Comparison of ENCODE assay signal across 14 mouse cellular contexts in genomic region chr11:74385674-74386073, GRCm38 (mm10). TPM values are rescaled to one million over a fixed set of nuclear protein-coding genes. Genes with fewer than 3 reads are reported as not detected.
DNase-seq lines count a peak whose midpoint lies in the region; ATAC-seq and TF ChIP-seq lines count a peak whose summit lies in the region.
"Had no signal": no experiment of that assay in that cellular context is flagged by ENCODE, and none has a peak within 500 bp of the region (broad histone marks: within the 10 kb centered on the region; RNA-seq: fewer than 3 reads in every experiment).

No protein-coding gene starts in this region.

- 0 out of 2 replicates have a peak, but pooled peaks cover 9% of the 10 kb centered on the region for H3K36me3 ChIP-seq in forebrain, postnatal 0 days (ENCODE audit: insufficient read depth)
- 0 out of 2 replicates have a peak, but pooled peaks cover 2% of the 10 kb centered on the region for H3K36me3 ChIP-seq in forebrain, embryonic 16.5 days (ENCODE audit: control insufficient read depth, insufficient read depth)
- no peaks in the 10 kb centered on the region for H3K36me3 ChIP-seq in kidney, embryonic 14.5 days (ENCODE audit: control insufficient read depth, insufficient read depth, low read length)
- no peaks in the 10 kb centered on the region for H3K36me3 ChIP-seq in intestine, embryonic 16.5 days (ENCODE audit: control insufficient read depth, insufficient read depth, low read length)
- H3K36me3 ChIP-seq: liver, embryonic 13.5 days had no signal

- no peak overlapping the region for H3K9ac ChIP-seq in forebrain, postnatal 0 days
- H3K9ac ChIP-seq in forebrain, embryonic 16.5 days (replicated peaks; ENCODE audit: low read depth, low read length): no peak overlapping the region
- no peak overlapping the region for H3K9ac ChIP-seq in kidney, embryonic 14.5 days (ENCODE audit: low read depth, low read length)
- H3K9ac ChIP-seq in intestine, embryonic 16.5 days (ENCODE audit: low read depth, low read length): no peak overlapping the region
- H3K9ac ChIP-seq: liver, embryonic 13.5 days had no signal

- ATAC-seq in forebrain, postnatal 0 days: peak; percentile 14; the same call in 1 of the 2 replicates
- ATAC-seq in forebrain, embryonic 16.5 days: no peak
- no peak for ATAC-seq in kidney, embryonic 14.5 days (ENCODE audit: low FRiP score, low TSS enrichment)
- no peak for ATAC-seq in intestine, embryonic 16.5 days

- no peaks in the 10 kb centered on the region for H3K27me3 ChIP-seq in forebrain, postnatal 0 days (ENCODE audit: insufficient read depth, low read length)
- no peaks in the 10 kb centered on the region for H3K27me3 ChIP-seq in forebrain, embryonic 16.5 days (replicated peaks; ENCODE audit: control insufficient read depth, insufficient read depth, low read length)
- no peaks in the 10 kb centered on the region for H3K27me3 ChIP-seq in kidney, embryonic 14.5 days (ENCODE audit: control insufficient read depth, insufficient read depth, low read length)
- no peaks in the 10 kb centered on the region for H3K27me3 ChIP-seq in intestine, embryonic 16.5 days (replicated peaks; ENCODE audit: control insufficient read depth, insufficient read depth, low read length)
- H3K27me3 ChIP-seq: liver, embryonic 13.5 days had no signal

- intact Hi-C loops in heart, postnatal 36 days (cut with DNase I): no loop called here

- no peaks in the 10 kb centered on the region for H3K4me1 ChIP-seq in forebrain, postnatal 0 days (ENCODE audit: insufficient read depth)
- H3K4me1 ChIP-seq in forebrain, embryonic 16.5 days (replicated peaks; ENCODE audit: control insufficient read depth, insufficient read depth, low read length): no peaks in the 10 kb centered on the region
- no peaks in the 10 kb centered on the region for H3K4me1 ChIP-seq in kidney, embryonic 14.5 days (ENCODE audit: control insufficient read depth, insufficient read depth, low read length)
- no peaks in the 10 kb centered on the region for H3K4me1 ChIP-seq in intestine, embryonic 16.5 days (ENCODE audit: control insufficient read depth, insufficient read depth, low read length)
- H3K4me1 ChIP-seq: liver, embryonic 13.5 days had no signal

- no peak overlapping the region for H3K27ac ChIP-seq in forebrain, postnatal 0 days (ENCODE audit: low read depth, low read length)
- no peak overlapping the region for H3K27ac ChIP-seq in forebrain, embryonic 16.5 days (ENCODE audit: low read length)
- no peak overlapping the region for H3K27ac ChIP-seq in kidney, embryonic 14.5 days (ENCODE audit: low read depth, low read length)
- no peak overlapping the region for H3K27ac ChIP-seq in intestine, embryonic 16.5 days (ENCODE audit: low read length)
- H3K27ac ChIP-seq: kidney, postnatal 0 days; left cerebral cortex, adult 2 months; liver, embryonic 13.5 days had no signal

- 61% methylated on average over 9 of the region's 9 CpGs for WGBS in forebrain, postnatal 0 days
- 72% methylated on average over 9 of the region's 9 CpGs for WGBS in forebrain, embryonic 16.5 days
- 55% methylated on average over 9 of the region's 9 CpGs for WGBS in kidney, embryonic 14.5 days
- 64% methylated on average over 9 of the region's 9 CpGs for WGBS in intestine, embryonic 16.5 days

- H3K4me3 ChIP-seq in forebrain, postnatal 0 days (ENCODE audit: low read depth, low read length): no peak overlapping the region
- no peak overlapping the region for H3K4me3 ChIP-seq in forebrain, embryonic 16.5 days (replicated peaks; ENCODE audit: low read length)
- H3K4me3 ChIP-seq in kidney, embryonic 14.5 days (ENCODE audit: low read length): no peak overlapping the region
- no peak overlapping the region for H3K4me3 ChIP-seq in intestine, embryonic 16.5 days (ENCODE audit: low read length)
- H3K4me3 ChIP-seq: left cerebral cortex, adult 2 months; liver, embryonic 13.5 days had no signal

- DNase-seq in forebrain, postnatal 0 days: no peak
- DNase-seq in kidney, adult 8-10 months: peak; percentile 27 to 28
- peak; percentile 64 for DNase-seq in adrenal gland, postnatal 14 days
- peak; percentile 29 to 32 for DNase-seq in heart, postnatal 36 days
- DNase-seq in adipocyte (ENCODE audit: low spot score): no peak
- DNase-seq: B cell, adult 2 months; liver, embryonic 13.5 days had no signal

- TF ChIP-seq CTCF in forebrain, postnatal 0 days (IDR thresholded peaks at IDR 0.05; ENCODE audit: low read depth): no peak

- H3K9me3 ChIP-seq in forebrain, postnatal 0 days (ENCODE audit: low read length): no peaks in the 10 kb centered on the region
- no peaks in the 10 kb centered on the region for H3K9me3 ChIP-seq in forebrain, embryonic 16.5 days (ENCODE audit: control insufficient read depth, low read length)
- no peaks in the 10 kb centered on the region for H3K9me3 ChIP-seq in kidney, embryonic 14.5 days (ENCODE audit: control insufficient read depth, low read length)
- no peaks in the 10 kb centered on the region for H3K9me3 ChIP-seq in intestine, embryonic 16.5 days (ENCODE audit: control insufficient read depth, low read length)
- H3K9me3 ChIP-seq: G1E; liver, embryonic 13.5 days had no signal

- no peak overlapping the region for H3K4me2 ChIP-seq in forebrain, postnatal 0 days (ENCODE audit: low read depth)
- no peak overlapping the region for H3K4me2 ChIP-seq in forebrain, embryonic 16.5 days (ENCODE audit: low read length)
- H3K4me2 ChIP-seq in kidney, embryonic 14.5 days (replicated peaks; ENCODE audit: low read depth, low read length): no peak overlapping the region
- H3K4me2 ChIP-seq in intestine, embryonic 16.5 days (ENCODE audit: low read depth, low read length): no peak overlapping the region
- H3K4me2 ChIP-seq: liver, embryonic 13.5 days had no signal

RNA-seq across cellular contexts. Expression of gene Olfr412, which starts 23.8 kb away (rescaled TPM):
- total RNA-seq in forebrain, postnatal 0 days (2014; rRNA removed): not detected in 2 replicates
- polyA plus RNA-seq in forebrain, postnatal 0 days (2015; fragmentation: Nextera tagmentation; extraction: Ambion mirVana): not detected in 2 replicates
- not detected in 2 replicates for polyA plus RNA-seq in forebrain, embryonic 16.5 days (2015; fragmentation: Nextera tagmentation; extraction: Ambion mirVana)
- not detected in 2 replicates for polyA plus RNA-seq in kidney, embryonic 14.5 days (2014; fragmentation: Nextera tagmentation; extraction: Ambion mirVana)
- total RNA-seq in adrenal gland, postnatal 14 days (2021): not detected in 2 replicates
- not detected for total RNA-seq in heart, postnatal 36 days (2021)
- not detected in 2 replicates for polyA plus RNA-seq in intestine, embryonic 16.5 days (2015; fragmentation: Nextera tagmentation; extraction: Ambion mirVana)
- total RNA-seq: granulocyte monocyte progenitor cell, adult 5-6 weeks; left cerebral cortex, adult 2 months had no signal
- polyA plus RNA-seq: G1E; kidney, postnatal 0 days; liver, embryonic 13.5 days had no signal

RNA-seq across cellular contexts. Expression of gene Olfr411, which starts 33.2 kb away (rescaled TPM):
- total RNA-seq in forebrain, postnatal 0 days (2014; rRNA removed): not detected in 2 replicates
- polyA plus RNA-seq in forebrain, postnatal 0 days (2015; fragmentation: Nextera tagmentation; extraction: Ambion mirVana): not detected in 2 replicates
- not detected in 2 replicates for polyA plus RNA-seq in forebrain, embryonic 16.5 days (2015; fragmentation: Nextera tagmentation; extraction: Ambion mirVana)
- not detected in 2 replicates for polyA plus RNA-seq in kidney, embryonic 14.5 days (2014; fragmentation: Nextera tagmentation; extraction: Ambion mirVana)
- total RNA-seq in adrenal gland, postnatal 14 days (2021): not detected in 2 replicates
- total RNA-seq in heart, postnatal 36 days (2021): not detected
- polyA plus RNA-seq in intestine, embryonic 16.5 days (2015; fragmentation: Nextera tagmentation; extraction: Ambion mirVana): not detected in 2 replicates
- total RNA-seq: granulocyte monocyte progenitor cell, adult 5-6 weeks; left cerebral cortex, adult 2 months had no signal
- polyA plus RNA-seq: G1E; kidney, postnatal 0 days; liver, embryonic 13.5 days had no signal

RNA-seq across cellular contexts. Expression of gene Olfr410, which starts 47.8 kb away (rescaled TPM):
- total RNA-seq in forebrain, postnatal 0 days (2014; rRNA removed): not detected in 2 replicates
- not detected in 2 replicates for polyA plus RNA-seq in forebrain, postnatal 0 days (2015; fragmentation: Nextera tagmentation; extraction: Ambion mirVana)
- polyA plus RNA-seq in forebrain, embryonic 16.5 days (2015; fragmentation: Nextera tagmentation; extraction: Ambion mirVana): not detected in 2 replicates
- not detected in 2 replicates for polyA plus RNA-seq in kidney, embryonic 14.5 days (2014; fragmentation: Nextera tagmentation; extraction: Ambion mirVana)
- total RNA-seq in adrenal gland, postnatal 14 days (2021): not detected in 2 replicates
- not detected for total RNA-seq in heart, postnatal 36 days (2021)
- polyA plus RNA-seq in intestine, embryonic 16.5 days (2015; fragmentation: Nextera tagmentation; extraction: Ambion mirVana): not detected in 2 replicates
- total RNA-seq: granulocyte monocyte progenitor cell, adult 5-6 weeks; left cerebral cortex, adult 2 months had no signal
- polyA plus RNA-seq: G1E; kidney, postnatal 0 days; liver, embryonic 13.5 days had no signal

Comparison
In these comparisons a context has a peak if more than half of its experiments do, and no peak if none do; other contexts are left out.
1. DNase-seq: peak in kidney, adult 8-10 months (2 of 2), adrenal gland, postnatal 14 days (single experiment) and heart, postnatal 36 days (2 of 2); none in forebrain, postnatal 0 days (single experiment) and adipocyte (single experiment).